Mouse (Mus musculus) midbrain, embryonic 15.5 days (tissue): ENCODE data around the gene Trcg1. TPM values are rescaled to one million over a fixed set of nuclear protein-coding genes. Genes with fewer than 3 reads are reported as not detected.

Experiments
- ATAC-seq: fragments of 200-750 bp; cut with Nextera tagmentation; replicated peaks from 2 replicates; pipeline ENCODE4 v1.8.0; 2017; ENCODE audit warnings: moderate TSS enrichment
- H3K27ac ChIP-seq: fragments of 300-500 bp; sonication (generic); 2 replicates; pipeline ENCODE4 v1.5.1; 2015; ENCODE audit warnings: mild to moderate bottlenecking, inconsistent platforms
- H3K27me3 ChIP-seq: fragments of 300-500 bp; sonication (generic); replicated peaks from 2 replicates; pipeline ENCODE4 v1.6.1; 2015; ENCODE audit warnings: inconsistent platforms
- H3K36me3 ChIP-seq: fragments of 300-500 bp; sonication (generic); replicated peaks from 2 replicates; pipeline ENCODE4 v1.6.1; 2015; ENCODE audit warnings: inconsistent platforms
- H3K4me1 ChIP-seq: fragments of 300-500 bp; sonication (generic); 2 replicates; pipeline ENCODE4 v1.6.1; 2015; ENCODE audit warnings: inconsistent platforms
- H3K4me2 ChIP-seq: fragments of 300-500 bp; sonication (generic); 2 replicates; pipeline ENCODE4 v1.6.1; 2015; ENCODE audit warnings: inconsistent platforms, mild to moderate bottlenecking, moderate library complexity
- H3K4me3 ChIP-seq: fragments of 300-500 bp; sonication (generic); 2 replicates; pipeline ENCODE4 v1.5.1; 2015; ENCODE audit warnings: mild to moderate bottlenecking, inconsistent platforms
- H3K9ac ChIP-seq: fragments of 300-500 bp; sonication (generic); 2 replicates; pipeline ENCODE4 v1.6.1; 2015; ENCODE audit warnings: mild to moderate bottlenecking, inconsistent platforms
- H3K9me3 ChIP-seq: fragments of 300-500 bp; sonication (generic); 2 replicates; pipeline ENCODE4 v1.6.1; 2016; ENCODE audit warnings: inconsistent platforms
- WGBS: fragments of 180-500 bp; shearing (Covaris S2); methylation state at CpG from one replicate; pipeline ENCODE4 v1.1.7; 2015; ENCODE audit warnings: mixed read lengths; 5-methylcytosine and 5-hydroxymethylcytosine counted together
- polyA plus RNA-seq: library from polyadenylated mRNA; unstranded; fragments of >200 nt; fragmentation: Nextera tagmentation; extraction: Ambion mirVana; gene quantifications from 2 replicates; pipeline ENCODE4 v1.2.1, GENCODE M21; 2015

Trcg1 gene
- polyA plus RNA-seq, 1 experiment from 2014 or later: not detected

DNA sequence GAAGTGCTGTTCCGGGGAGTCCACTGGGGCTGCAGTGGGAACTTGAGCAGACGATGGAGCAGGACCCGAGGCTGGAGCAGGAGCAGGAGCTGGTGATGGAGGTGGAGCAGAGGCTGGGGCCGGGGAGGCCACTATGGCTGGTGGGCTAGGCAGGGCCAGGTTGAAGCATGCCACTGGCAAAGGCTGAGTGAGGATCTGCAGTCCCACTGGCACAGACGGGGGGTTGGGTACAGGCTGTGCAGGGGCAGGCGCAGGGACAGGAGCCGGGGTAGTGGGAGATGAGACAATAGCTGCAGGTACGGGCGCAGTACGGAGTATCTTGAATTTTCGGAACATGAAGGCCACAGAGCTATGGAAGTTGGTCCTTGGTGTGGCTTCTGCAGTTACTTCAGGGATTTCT, 20.5 kb downstream of the Trcg1 start:
- Histone ChIP-seq H3K9me3 (no peaks in the 10 kb centered on the region), H3K36me3 (no peaks in the 10 kb centered on the region), H3K27me3 (peaks cover 9% of the 10 kb centered on the region), H3K4me1 (peaks cover 12% of the 10 kb centered on the region), H3K9ac (no peak overlapping the region), H3K4me2 (no peak overlapping the region), H3K27ac (no peak overlapping the region), H3K4me3 (no peak overlapping the region)
- no peak for ATAC-seq
- WGBS: 96% methylated on average over 11 of the region's 11 CpGs

DNA sequence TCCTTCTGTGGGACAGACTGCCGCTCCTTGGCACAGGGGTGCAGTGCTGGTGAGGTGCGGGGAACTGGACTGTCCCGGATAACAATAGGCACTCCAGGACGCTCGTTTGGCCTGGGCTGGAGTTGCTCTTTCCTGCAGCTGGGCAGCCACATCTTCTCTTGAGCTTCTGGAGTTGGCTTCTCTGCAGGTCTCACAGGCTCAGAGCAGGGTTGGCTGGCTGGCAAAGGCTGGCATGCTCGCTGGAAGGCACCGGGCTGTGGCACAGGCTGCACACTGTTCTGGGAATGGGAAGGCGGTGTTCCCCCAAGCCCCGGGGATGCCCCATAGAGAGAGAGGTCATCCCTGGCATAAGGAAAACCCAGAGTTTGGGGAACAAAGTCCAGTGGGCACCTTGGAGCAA, 21.3 kb downstream of the Trcg1 start:
- H3K9me3 ChIP-seq: no peaks in the 10 kb centered on the region
- no peak overlapping the region for H3K4me3 ChIP-seq
- peaks cover 9% of the 10 kb centered on the region for H3K27me3 ChIP-seq
- no peak for ATAC-seq
- H3K4me1 ChIP-seq: peaks cover 17% of the 10 kb centered on the region
- H3K27ac ChIP-seq: no peak overlapping the region
- H3K9ac ChIP-seq: no peak overlapping the region
- no peak overlapping the region for H3K4me2 ChIP-seq
- WGBS: 88% methylated on average over 9 of the region's 9 CpGs
- H3K36me3 ChIP-seq: no peaks in the 10 kb centered on the region

DNA sequence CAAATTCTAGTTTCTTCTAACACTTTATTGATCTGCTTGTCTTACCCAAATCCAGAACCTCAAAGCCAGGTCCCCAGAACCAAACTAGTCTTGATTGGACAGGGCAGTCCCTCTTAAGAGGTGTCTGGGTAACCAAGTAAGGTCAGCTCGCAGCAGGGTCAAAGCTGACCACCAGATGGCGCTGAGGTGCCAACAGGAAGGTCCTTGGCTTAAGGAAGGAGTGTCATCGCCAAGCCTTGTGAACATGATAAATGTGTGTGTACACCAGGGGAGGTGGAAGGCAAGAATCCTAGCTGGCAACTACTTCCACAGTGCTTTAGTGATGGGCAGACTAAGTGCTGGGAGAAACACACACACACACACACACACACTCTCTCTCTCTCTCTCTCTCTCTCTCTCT, 23.4 kb downstream of the Trcg1 start:
- 6% methylated on average over 3 of the region's 3 CpGs for WGBS
- no peak overlapping the region for H3K4me2 ChIP-seq
- no peaks in the 10 kb centered on the region for H3K9me3 ChIP-seq
- no peak overlapping the region for H3K9ac ChIP-seq
- peaks cover 19% of the 10 kb centered on the region for H3K4me1 ChIP-seq
- H3K27ac ChIP-seq: no peak overlapping the region
- ATAC-seq: peak; percentile 54; the same call in 1 of the 2 replicates
- no peak overlapping the region for H3K4me3 ChIP-seq
- no peaks in the 10 kb centered on the region for H3K36me3 ChIP-seq
- peaks cover 9% of the 10 kb centered on the region for H3K27me3 ChIP-seq

DNA sequence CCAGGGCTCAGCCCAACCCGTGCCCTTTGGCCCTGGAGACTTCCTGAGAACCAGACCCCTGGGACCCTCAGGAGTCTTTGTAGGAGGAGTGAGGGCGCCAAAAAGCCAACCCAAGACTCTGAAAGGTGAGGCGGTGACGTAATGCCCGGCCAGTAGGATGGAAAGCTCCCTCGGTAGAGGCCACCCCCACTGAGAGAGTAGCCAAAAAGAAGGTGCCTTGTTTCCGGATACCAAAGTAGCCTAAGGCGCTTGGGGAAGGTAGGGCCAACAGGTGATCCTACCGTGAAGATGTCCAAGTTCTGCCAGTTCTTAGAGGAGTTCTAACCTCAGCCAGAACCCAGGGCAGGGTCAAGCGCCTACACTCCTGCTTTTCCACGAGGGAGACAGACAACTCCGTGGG, 24.6 kb downstream of the Trcg1 start:
- Histone ChIP-seq H3K27ac (no peak overlapping the region), H3K4me2 (peak overlapping the region; percentile 93), H3K4me1 (peaks cover 19% of the 10 kb centered on the region), H3K4me3 (peak overlapping the region; percentile 60), H3K9me3 (no peaks in the 10 kb centered on the region), H3K36me3 (no peaks in the 10 kb centered on the region), H3K27me3 (peaks cover 9% of the 10 kb centered on the region), H3K9ac (peak overlapping the region; percentile 48; the same call in 1 of the 2 replicates)
- ATAC-seq: no peak
- WGBS: 38% methylated on average over 12 of the region's 12 CpGs

DNA sequence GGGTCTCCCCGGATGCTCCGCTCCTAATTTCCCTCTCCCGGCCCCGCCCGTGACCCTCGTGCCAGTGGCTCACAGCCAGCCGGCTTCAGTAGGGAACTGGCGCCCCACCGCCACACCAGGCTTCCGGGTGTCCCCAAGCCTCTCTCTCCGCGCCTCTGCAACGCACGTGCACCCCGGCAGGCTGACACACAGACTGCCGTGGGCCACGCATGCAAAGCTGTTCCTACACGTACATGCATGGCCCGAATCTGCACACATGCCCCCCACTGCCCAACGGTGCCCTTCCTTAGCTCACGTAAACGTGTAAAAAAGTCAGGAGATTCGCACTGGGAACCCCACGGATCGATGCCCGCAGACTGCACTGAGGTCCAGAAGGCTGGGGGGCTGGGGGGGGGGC, 25.2 kb downstream of the Trcg1 start:
- H3K36me3 ChIP-seq: no peaks in the 10 kb centered on the region
- H3K4me3 ChIP-seq: peak overlapping the region; percentile 60
- peaks cover 19% of the 10 kb centered on the region for H3K4me1 ChIP-seq
- no peaks in the 10 kb centered on the region for H3K9me3 ChIP-seq
- H3K27me3 ChIP-seq: peaks cover 9% of the 10 kb centered on the region
- peak overlapping the region; percentile 93 for H3K4me2 ChIP-seq
- ATAC-seq: peak; percentile 25; the same call in 1 of the 2 replicates
- no peak overlapping the region for H3K27ac ChIP-seq
- peak overlapping the region; percentile 48 for H3K9ac ChIP-seq
- under 1% methylated on average over 26 of the region's 26 CpGs for WGBS

DNA sequence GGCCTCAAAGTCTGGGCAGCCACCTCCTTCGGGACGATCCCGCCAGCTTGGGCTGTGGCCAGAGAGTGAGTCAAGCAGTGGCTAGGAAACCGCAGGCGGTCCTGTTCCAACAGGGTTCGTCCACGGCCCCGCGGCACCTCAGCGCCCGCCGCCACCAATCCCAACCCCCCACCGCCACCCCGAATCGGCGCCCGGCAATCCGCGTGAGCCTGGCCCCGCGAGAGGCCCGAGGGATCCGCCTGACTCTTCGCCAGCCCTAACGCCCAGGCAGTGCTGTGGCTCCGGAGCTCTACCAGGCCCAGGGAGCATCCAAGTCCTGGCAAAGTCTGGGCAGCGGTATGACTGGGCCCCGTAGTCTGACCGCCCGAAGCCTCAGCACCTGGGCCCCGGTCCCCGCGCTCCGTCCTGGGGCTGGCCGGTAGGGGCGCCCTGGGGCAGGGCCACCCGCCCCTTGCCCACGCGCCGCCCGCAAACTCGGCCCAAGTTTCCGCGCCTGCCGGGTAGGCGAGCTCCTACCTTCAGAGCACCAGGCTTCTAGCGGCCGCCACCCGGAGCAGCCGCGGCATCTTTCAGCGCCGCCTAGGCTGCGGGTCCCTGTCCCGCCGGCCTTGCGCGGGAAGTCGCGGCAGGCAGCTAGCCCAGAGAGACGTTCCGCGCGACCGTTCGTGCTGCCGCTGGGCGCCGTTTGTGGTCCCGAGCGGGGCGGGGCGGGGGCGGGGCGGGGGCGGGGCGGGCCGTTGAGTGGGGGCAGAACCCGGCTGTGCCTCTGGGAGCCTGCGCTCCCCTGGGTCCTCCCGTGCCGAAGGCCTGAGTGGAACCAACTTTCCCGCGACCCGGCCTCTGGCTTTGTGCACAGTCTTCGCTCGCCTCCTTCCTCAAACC, 25.8 kb downstream of the Trcg1 start, which contains the start of gene 1700017B05Rik:
Gene 1700017B05Rik (minus strand): TSS at position 700 of the 882 bp plus-strand sequence.
- peaks cover 21% of the 10 kb centered on the region for H3K4me1 ChIP-seq
- peak within 1 kb of the TSS; percentile 48 for H3K9ac ChIP-seq
- peak within 1 kb of the TSS; percentile 60 for H3K4me3 ChIP-seq
- peak within 1 kb of the TSS; percentile 93 for H3K4me2 ChIP-seq
- peak; percentile 72 for ATAC-seq
- no peaks in the 10 kb centered on the region for H3K9me3 ChIP-seq
- no peaks in the 10 kb centered on the region for H3K36me3 ChIP-seq
- peaks cover 9% of the 10 kb centered on the region for H3K27me3 ChIP-seq
- peak within 1 kb of the TSS; percentile 13; the same call in 1 of the 2 replicates for H3K27ac ChIP-seq
- under 1% methylated on average over 74 of the region's 87 CpGs for WGBS

DNA sequence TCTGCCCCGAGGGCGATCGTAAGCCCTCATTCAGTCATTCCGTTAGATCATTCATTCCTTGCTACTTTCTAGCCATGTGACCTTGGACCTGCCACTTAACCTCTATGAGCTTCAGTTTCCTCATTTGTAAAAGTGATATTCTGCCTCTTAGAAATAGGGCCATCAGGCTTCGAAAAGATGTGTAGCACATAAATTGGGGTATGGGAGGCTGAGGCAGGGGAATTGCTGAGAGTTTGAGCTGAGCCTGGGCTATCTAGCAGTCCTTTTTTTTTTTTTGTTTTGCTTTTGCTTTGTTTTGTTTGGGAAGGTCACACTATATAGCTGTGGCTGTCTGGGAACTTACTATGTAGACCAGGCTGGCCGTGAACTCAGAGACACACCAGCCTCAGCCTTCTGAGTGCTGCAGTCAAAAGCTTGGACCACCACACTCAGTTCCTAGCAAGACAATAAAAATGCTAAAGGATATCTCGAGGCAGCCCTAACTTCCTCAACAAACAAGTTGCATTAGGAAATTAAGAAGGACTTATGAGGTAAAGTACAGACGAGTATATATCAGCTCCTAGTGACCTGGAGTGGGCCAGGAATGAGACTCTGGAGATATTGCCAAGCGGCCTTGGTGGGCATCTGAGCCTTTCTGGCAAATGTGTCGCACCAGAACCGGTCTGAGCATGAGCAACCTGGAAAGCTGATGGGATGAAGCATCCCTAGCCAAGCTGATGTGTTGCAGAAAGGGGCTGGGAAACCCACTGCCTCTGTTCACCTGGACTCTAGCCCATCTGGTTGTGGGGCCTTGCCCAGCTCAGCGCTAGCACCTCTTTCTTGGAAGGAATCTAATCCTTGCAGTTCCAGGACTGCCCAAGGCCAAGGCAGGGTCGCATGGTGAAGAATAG, 26.7 kb downstream of the Trcg1 start:
- Histone ChIP-seq H3K4me2 (peak overlapping the region; percentile 93), H3K4me1 (peaks cover 27% of the 10 kb centered on the region), H3K36me3 (no peaks in the 10 kb centered on the region), H3K9ac (peak overlapping the region; percentile 48; the same call in 1 of the 2 replicates), H3K27ac (no peak overlapping the region), H3K4me3 (peak overlapping the region; percentile 60), H3K9me3 (no peaks in the 10 kb centered on the region), H3K27me3 (peaks cover 9% of the 10 kb centered on the region)
- WGBS: 57% methylated on average over 13 of the region's 13 CpGs
- no peak for ATAC-seq

DNA sequence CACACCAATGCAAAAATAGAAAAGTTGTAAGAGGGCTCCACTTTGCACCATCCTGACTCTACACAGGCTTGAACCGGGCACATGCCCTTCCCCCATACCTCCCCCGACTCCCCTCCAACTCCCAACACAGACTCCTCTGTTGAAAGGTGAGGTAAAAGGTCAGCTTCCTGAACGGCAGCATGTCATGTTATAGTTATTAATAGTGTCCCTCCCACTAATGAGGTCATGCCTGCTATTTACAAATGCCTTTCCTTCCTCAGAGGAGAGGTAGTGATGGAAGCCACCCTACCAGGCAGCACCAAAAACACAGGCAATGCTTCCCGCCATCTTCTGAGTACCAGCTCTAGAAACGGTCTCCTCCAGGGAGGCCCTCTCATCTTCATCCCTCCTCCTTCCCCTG, 28.8 kb downstream of the Trcg1 start:
- Histone ChIP-seq H3K36me3 (no peaks in the 10 kb centered on the region), H3K4me3 (no peak overlapping the region), H3K9me3 (no peaks in the 10 kb centered on the region), H3K27me3 (peaks cover 9% of the 10 kb centered on the region), H3K4me1 (peaks cover 43% of the 10 kb centered on the region), H3K27ac (no peak overlapping the region), H3K9ac (no peak overlapping the region), H3K4me2 (no peak overlapping the region)
- no peak for ATAC-seq
- 60% methylated on average over 5 of the region's 5 CpGs for WGBS

DNA sequence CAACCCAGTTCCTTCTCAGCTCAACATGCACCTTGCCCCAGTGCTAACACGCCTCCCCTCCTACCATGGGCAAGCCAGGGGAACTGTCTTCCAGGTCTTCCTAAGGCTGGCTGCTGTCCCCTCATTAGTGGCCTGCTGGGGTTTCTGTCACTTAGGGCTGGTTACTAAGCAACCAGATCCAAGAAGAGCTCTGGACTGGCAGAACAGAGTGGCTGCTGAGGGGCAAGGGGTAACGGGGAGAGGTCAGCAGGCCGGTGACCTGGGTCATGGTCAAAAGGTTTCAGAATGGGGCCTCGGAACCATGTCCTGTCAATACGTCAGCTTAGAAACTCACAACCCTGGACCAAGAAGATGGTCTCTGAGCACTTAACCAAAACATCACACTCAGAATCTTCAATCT, 31.1 kb downstream of the Trcg1 start:
- H3K9me3 ChIP-seq: no peaks in the 10 kb centered on the region
- H3K27ac ChIP-seq: no peak overlapping the region
- H3K4me3 ChIP-seq: no peak overlapping the region
- no peak overlapping the region for H3K9ac ChIP-seq
- no peak overlapping the region for H3K4me2 ChIP-seq
- 9% methylated on average over 5 of the region's 5 CpGs for WGBS
- H3K4me1 ChIP-seq: peaks cover 27% of the 10 kb centered on the region
- H3K27me3 ChIP-seq: no peaks in the 10 kb centered on the region
- H3K36me3 ChIP-seq: no peaks in the 10 kb centered on the region
- ATAC-seq: no peak

DNA sequence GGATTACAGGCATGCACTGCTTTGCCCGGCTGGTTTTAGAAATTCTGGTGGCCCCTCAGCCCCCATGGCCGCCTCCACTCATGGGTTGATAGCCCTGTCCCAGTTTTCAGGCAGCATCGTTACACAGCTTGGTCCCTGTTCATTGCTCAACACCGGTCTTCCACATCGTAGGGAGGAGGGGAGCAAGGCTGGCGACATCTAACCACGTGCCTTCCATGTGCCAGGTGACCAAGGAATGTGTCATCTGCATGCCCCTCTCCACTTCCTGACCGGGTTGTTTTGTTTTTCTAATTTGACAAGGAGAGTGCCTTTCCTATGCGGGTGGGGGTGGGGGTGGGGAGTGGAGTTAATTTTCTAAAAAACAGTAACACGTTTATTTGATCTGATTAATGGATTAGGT, 31.7 kb downstream of the Trcg1 start:
- Histone ChIP-seq H3K4me3 (no peak overlapping the region), H3K4me2 (no peak overlapping the region), H3K9ac (no peak overlapping the region), H3K27me3 (no peaks in the 10 kb centered on the region), H3K27ac (no peak overlapping the region), H3K9me3 (no peaks in the 10 kb centered on the region), H3K36me3 (no peaks in the 10 kb centered on the region), H3K4me1 (peaks cover 24% of the 10 kb centered on the region)
- WGBS: 29% methylated on average over 10 of the region's 10 CpGs
- no peak for ATAC-seq

DNA sequence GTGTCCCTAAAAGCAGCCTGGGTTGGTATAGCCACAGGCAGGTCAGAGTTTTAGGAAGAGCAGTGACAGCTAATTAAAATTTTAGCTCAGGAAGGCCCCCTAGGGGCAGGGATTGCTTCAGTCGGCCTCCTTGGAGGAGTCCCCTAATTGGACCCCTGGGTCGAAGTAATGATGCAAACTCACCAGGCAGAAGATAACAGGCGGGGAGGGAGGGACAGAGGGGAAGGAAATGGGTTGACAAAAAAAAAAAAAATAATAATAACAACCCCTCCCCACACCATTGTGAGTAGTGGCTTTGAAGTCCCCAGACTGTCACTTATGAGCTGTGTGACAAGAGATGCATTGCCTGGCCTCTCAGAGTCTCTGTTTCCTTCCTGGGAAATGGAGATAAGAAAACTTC, 32.2 kb downstream of the Trcg1 start:
- Histone ChIP-seq H3K4me3 (no peak overlapping the region), H3K36me3 (no peaks in the 10 kb centered on the region), H3K9me3 (no peaks in the 10 kb centered on the region), H3K4me1 (peaks cover 24% of the 10 kb centered on the region), H3K27me3 (no peaks in the 10 kb centered on the region), H3K4me2 (no peak overlapping the region), H3K27ac (0 out of 2 replicates have a peak overlapping the region, but pooled peaks have one; percentile 27), H3K9ac (no peak overlapping the region)
- 12% methylated on average over 3 of the region's 3 CpGs for WGBS
- ATAC-seq: peak; percentile 30; the same call in 1 of the 2 replicates

DNA sequence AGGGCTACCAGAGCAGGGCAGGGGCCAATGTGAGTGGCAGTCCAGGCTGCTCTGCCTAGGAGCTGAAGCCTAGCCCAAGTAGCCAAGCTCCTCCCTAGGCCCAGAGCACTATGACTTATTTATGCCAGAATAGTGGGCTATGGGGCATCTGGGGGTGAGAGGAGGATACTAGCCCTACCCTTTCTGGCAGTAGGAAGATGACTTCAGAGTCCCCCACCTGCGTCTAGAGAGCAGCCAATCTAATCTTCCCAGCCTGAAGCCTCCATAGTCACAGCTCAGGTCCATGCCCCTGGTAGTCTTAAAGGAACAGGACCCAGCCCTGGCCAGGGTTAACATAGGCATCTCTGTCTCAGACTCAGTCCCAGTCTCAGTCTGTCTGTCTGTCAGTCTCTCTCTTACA, 33.0 kb downstream of the Trcg1 start:
- H3K9ac ChIP-seq: no peak overlapping the region
- ATAC-seq: no peak
- 29% methylated on average over 1 of the region's 1 CpGs for WGBS
- no peak overlapping the region for H3K4me3 ChIP-seq
- H3K27me3 ChIP-seq: no peaks in the 10 kb centered on the region
- no peaks in the 10 kb centered on the region for H3K36me3 ChIP-seq
- H3K27ac ChIP-seq: 0 out of 2 replicates have a peak overlapping the region, but pooled peaks have one; percentile 27
- peaks cover 24% of the 10 kb centered on the region for H3K4me1 ChIP-seq
- H3K9me3 ChIP-seq: no peaks in the 10 kb centered on the region
- no peak overlapping the region for H3K4me2 ChIP-seq
